Mouse (Mus musculus) bone marrow, adult 2 months (tissue): Measurements from ENCODE around the gene Epha3.

ENCODE experiments used
- CTCF ChIP-seq: fragments of 200-500 bp; IDR thresholded peaks from 2 replicates; pipeline ENCODE4 v1.5.1; 2011; ENCODE audit warnings: low read length, control low read depth; ENCODE audit not compliant: control insufficient read depth, insufficient read depth
- POLR2A ChIP-seq: fragments of 200-500 bp; IDR thresholded peaks from 2 replicates; pipeline ENCODE4 v1.6.1; 2011; ENCODE audit warnings: low read depth, mild to moderate bottlenecking, control low read depth, low read length, borderline replicate concordance; ENCODE audit not compliant: control insufficient read depth

GRCm38 (mm10) chr16:63665897-63666464 lies 198.0 kb downstream of the Epha3 start:
- TF ChIP-seq POLR2A (no peak), CTCF (no peak)
